Mouse (Mus musculus) urinary bladder, postnatal 25 days (tissue): ENCODE results near the gene Rpl36al.
A peak's percentile ranks its signal among the peaks of the same experiment; 100 is the strongest.
"Not testable (repeated sequence)": the region's sequence is repeated elsewhere in the genome, so short reads cannot be mapped to it uniquely, and the experiment has no call there.

ENCODE experiments used
- DNase-seq: peaks from one replicate; pipeline ENCODE4 v3.0.0; 2022; ENCODE audit warnings: low spot score

Gene Rpl36al

DNA sequence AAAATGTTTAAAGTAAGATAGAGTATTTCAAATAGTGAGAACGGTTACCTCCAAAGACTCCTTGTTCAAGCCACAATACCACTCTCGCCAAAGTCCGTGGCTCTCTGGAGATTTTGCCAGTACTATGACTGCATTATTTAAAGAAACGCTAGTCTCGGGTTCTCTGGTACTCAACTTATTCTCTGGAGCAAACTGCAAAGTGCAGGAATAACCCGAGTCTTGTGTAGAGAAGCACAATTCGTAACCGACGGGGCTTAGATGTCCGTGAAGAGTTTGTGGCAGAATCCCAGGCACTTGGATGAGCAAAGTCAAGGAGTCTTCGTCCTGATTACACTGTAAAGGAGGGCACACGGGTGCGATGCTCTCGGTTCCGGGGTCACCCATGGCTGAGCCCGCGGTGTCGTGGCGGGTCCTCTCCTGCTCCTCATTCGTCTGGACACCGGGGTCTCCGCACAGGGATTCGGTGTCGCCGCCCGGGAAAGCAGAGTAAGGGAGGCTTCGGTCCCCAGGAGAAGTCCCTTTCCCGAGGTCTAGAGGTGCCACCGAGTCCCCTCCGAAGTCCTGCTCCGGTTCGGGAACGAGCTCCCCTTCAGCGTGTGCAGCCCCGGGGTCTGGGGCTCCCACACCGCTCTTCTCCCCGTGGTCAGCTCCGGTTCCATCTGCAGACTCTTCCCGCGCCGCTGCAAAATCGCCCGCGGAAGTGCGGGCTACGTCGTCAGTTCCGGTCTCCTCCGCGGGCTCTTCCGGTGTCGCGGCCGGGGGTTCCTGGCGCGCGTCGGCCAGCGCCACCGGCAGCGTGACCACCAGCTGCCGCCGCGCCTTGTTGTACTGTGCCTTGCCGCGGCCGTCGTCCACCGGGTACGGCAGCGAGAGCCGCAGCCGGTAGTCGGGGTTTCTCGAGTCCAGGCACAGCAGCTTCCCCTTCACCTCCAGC, 12.8 kb upstream of the Rpl36al start, which contains the start of gene Gm49383:
Gene Gm49383, minus strand, starts transcription at position 661 of the 934 bp plus-strand sequence.
- DNase-seq, result peak; percentile 66

DNA sequence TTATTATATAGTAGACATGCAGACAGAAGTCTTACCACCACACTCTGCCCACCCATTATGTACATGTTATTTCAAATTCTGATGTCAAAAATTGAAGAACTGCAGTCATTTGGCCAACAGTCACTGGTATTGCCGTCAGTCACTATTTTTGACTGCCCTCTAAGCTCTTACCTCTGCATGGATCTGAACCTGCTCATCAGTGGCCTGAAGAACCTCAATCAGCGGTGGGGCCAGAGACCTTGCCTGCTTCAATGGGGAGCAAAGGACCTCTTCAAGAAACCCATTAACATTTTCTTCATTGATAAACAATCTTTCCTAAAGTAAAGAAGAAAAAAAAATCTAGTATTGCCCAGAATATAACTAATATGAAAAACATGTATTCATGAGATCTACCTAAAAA, 8.8 kb upstream of the Rpl36al start:
- no peak for DNase-seq

DNA sequence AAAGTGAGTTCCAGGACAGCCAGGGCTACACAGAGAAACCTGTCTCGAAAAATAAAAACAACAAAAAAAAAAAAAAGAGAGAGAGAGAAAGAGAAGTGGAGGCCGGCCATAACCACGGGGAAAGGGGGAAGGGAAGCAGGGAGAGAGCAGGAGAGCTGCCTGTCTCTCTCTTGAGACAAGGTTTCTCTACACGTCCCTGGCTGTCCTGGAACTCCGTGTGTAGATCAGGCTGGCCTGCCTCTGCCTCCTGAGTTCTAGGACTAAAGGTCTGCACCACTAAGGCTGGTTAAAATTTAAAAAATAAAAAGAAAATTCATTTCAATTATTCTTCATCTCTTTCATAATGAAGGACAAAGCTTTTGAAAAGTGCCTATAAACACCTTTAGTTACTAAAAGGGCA, 7.5 kb upstream of the Rpl36al start:
- no peak for DNase-seq

DNA sequence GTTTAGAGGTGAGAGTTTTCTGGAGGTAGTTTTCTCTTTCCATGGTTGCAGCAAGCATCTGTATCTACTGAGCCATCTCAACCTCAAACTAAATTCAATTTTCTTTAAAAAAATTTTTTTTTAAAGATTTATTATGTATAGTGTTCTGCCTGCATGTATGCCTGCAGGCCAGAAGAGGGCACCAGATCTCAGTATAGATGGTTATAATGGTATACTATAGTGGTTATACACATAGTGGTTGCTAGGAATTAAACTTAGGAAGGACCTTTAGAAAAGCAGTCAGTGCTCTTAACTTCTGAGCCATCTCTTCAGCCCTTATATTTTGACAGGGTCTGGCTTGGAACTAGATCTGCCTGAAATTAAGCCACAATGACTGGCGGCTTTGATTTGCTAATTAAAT, 6.6 kb upstream of the Rpl36al start:
- no peak for DNase-seq

DNA sequence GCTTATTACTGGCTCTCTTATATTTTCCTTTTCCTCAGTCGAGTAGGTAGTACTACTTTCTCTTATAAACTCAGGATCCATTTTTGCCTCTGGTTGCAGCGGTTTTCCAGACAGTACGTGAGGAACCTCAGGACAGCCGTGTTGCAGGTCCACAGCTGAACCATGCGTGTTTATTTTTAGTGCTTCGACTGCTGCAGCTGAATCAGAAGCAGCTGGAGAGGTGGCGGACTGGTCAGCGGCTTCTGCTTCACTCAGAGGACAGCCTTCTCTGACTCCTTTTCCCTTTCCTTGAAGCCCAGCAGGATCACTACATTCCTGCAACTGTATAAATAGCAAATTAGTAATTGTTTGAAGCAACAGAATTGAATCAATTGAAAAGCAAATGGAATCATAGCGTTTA, 6.2 kb upstream of the Rpl36al start:
- no peak for DNase-seq

DNA sequence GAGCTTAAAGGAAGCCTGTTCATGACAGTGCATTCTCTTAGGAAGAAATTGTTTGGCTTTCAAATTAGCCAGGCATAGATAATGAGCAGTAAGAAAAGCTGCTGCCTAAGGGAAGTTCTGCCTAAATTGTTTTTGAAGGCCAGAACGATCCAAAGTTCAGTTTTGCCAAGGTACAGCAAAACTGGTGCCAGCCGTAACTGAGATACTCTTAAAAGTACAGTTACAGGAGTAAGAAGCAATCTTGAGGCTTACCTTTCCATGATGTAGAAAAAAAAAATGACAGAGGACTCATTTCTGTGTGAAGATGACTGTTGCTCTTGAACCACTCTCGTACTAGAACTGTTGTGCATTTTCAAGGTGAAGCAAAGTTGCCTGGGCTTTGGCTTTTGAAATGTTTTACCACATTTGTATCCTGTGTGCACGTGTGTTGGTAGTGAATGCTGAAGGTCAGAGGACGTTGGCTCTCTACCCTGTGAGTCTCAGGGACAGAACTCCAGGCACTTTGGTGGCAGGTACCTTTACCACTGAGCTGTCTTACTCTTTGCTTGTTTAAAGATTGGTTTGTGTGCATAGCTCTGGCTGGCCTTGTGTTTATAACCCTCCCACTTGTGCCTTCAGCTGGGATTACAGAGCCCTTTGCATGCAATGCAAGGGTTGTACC, 3.1 kb upstream of the Rpl36al start:
- no peak for DNase-seq

DNA sequence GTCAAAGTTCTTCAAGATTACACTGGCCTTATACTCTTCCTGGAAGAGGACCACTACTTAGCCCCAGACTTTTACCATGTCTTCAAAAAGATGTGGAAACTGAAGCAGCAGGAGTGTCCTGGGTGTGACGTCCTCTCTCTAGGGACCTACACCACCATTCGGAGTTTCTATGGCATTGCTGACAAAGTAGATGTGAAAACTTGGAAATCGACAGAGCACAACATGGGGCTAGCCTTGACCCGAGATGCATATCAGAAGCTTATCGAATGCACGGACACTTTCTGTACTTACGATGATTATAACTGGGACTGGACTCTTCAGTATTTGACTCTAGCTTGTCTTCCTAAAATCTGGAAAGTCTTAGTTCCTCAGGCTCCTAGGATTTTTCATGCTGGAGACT, 1.5 kb upstream of the Rpl36al start:
- no peak for DNase-seq

DNA sequence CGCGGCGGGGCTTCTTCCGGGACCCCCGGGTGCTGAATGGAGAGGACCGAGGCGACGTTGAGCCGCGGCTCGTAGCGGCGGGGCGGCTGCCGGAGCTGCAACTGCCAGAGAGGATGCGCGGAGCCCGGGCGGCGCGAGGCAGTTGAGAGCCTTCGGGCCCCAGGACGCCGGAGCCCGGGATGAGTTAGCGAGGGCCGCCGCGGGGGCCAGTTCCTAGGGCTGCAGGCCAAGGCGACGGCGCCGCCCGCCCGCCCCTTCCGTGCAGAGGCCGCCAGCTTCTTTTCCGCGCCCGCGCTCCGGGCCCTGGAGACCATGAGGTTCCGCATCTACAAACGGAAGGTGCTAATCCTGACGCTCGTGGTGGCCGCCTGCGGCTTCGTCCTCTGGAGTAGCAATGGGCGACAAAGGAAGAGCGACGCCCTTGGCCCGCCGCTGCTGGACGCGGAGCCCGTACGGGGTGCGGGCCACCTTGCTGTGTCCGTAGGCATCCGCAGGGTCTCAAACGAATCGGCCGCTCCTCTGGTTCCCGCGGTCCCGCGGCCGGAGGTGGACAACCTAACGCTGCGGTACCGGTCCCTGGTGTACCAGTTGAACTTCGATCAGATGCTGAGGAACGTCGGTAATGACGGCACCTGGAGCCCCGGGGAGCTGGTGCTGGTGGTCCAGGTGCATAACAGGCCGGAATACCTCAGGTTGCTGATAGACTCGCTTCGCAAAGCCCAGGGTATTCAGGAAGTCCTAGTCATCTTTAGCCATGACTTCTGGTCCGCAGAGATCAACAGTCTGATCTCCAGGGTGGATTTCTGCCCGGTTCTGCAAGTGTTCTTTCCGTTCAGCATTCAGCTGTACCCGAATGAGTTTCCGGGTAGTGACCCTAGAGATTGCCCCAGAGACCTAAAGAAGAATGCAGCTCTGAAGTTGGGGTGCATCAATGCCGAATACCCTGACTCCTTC, 736 bp upstream of the Rpl36al start:
- peak; percentile 56 for DNase-seq

DNA sequence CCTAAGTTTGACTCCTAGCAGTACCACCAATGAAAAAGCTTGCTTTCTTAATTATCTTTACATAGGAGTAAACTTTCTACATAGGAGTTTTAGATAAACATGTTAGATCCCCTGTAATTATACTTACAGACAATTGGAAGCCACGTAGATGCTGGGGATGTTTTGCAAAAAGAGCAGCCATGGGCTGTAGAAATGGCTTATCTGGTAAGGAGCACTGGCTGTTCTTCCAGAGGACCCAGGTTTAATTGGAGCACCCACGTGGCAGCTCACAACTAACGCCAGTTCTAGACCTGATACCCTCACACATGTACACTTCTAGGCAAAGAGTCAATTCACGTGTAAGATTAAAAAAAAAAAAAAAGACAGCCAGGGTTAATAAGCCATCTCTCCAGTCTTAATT, 2.1 kb downstream of the Rpl36al start:
- no peak for DNase-seq

DNA sequence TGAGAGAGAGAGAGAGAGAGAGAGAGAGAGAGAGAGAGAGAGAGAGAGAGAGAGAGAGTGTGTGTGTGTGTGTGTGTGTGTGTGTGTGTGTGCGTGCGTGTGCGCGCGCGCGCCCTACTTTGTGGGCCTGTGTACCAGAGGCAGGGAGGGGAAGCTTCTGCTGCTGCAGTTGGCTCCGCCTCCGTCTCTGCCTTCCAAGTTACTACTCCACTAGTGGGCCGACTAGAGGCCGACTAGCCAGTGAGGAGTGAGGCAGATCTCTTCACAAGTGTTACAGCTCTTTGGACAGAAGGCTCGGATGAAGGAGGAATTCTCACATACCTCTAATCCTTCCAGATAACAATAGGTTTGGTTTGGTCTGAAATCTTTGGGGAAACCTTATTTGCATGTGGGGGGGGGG, 4.5 kb downstream of the Rpl36al start:
- DNase-seq, result no peak

DNA sequence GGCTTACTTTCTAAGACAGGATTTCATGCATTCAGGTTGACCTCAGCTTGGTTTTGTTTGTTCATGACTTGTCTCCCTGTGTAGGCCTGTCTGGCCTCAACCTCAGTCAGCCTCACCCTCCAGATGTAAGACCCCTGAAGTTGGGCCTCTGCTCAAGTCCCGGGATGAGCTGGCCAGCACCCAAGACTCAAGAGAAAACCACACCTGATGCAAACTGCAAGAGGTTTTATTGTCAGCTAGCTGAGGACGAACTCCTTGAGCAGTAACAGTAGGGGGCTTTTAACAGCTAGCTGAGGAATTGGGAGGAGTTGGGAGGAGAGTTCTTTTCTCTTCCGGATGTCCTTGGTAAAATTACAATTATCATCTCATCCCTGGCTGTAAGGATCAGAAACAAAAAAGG, 6.4 kb downstream of the Rpl36al start:
- DNase-seq, result no peak

DNA sequence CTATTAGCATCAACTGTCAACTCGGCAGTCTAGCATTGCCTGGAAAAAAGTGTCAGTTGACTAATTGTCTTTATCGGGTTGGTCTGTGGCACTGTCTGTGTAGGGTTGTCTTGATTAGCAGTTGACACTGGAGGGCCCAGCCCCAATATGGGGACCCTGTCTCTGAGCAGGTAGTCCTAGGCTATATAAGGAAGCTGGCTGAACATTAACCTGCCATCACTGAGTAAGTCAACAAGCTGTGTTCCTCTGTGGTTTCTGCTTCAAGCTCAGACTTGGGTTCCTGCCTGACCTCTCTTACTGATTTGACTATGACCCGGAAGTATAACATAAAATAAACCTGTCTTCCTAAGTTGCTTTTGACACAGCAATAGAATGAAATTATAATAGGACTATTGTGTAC, 7.9 kb downstream of the Rpl36al start:
- no peak for DNase-seq

DNA sequence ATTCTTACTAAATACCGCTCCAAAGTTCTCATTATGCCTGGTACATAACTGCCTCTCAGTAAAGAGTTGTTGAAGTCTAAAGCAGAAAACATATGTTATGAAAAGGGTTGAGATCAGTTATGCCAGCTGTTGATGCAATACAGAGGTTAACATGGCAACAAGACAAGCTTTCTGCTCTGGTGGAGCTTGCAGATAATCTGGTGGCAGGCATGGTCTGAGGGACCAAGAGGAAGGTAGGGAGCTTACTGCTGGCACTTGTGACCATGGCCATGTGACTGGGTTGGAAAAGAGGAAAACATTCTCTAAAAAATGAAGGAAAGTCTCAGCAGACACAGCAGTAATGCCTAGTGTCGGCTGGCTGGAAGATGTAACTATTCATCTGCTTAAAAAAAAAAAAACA, 12.6 kb downstream of the Rpl36al start:
- no peak for DNase-seq

DNA sequence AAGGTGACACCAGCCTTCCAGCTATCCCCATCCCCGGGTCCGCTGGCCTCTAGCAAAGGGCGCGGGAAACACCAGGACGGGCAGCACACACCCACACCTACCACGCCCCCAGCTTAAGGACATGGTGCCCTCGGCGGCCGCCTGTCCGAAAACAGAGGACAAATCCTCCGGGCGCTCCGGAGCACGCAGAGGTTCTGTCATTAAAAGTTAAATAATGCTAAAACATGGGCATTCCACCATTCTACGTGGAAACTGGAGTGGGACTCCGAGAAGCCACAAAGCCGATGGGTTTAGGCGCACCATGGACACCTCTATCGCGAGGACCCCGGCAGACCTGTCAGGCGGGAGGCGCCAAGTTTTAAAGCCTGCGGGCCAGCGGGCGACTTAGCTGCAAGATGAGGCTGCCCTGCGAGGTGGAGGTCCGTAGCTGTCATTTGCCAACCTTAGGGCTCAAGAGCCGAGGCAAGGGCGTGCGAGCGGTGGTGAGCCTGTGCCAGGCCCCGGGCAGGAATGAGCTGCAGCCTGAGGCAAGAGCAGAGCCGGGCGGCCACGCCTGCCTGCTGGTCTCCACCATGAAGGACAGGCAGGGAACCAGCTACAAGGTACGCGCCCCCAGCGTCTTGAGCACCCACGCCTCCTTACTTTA, 15.3 kb downstream of the Rpl36al start, which contains the start of gene Lrr1:
Gene Lrr1, plus strand, starts transcription at position 354 of the 646 bp plus-strand sequence.
- DNase-seq, result peak; percentile 81

DNA sequence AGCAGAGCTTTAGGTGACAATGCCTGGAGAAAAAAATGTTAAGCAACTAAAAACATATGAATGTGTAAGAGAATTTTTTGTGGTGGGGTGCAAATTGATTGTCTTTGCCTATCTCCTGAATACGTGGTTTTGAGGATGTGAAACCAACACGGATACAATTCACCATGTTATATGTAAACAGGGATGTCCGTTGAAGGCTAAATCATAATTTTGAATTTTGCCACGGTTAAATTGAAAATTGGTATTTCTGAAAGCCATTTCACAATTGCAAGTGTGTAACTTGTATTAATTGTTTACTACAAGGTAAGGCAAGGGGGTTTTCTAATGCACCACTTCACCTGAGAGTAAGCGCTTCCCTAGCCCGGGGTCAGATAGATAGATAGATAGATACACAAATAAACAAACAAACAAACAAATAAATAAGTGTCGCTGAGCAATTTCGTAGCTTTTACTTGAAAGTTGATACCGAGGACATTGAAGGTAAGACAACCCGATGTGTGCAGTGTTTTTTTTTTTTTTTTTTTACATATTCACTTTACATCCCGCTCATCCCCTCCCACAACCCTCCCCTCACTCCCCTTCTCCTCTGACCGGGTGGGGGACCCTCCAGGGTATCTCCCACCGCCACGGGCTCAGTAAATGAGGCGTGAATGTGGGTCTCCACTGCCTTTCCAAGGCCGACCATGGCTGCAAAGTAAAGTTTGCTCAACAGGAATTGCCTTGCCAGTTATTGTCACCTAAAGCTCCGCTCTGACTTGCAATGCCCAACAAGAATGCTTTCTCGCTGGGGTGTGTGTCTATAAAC, 16.0 kb downstream of the Rpl36al start:
- no peak for DNase-seq

DNA sequence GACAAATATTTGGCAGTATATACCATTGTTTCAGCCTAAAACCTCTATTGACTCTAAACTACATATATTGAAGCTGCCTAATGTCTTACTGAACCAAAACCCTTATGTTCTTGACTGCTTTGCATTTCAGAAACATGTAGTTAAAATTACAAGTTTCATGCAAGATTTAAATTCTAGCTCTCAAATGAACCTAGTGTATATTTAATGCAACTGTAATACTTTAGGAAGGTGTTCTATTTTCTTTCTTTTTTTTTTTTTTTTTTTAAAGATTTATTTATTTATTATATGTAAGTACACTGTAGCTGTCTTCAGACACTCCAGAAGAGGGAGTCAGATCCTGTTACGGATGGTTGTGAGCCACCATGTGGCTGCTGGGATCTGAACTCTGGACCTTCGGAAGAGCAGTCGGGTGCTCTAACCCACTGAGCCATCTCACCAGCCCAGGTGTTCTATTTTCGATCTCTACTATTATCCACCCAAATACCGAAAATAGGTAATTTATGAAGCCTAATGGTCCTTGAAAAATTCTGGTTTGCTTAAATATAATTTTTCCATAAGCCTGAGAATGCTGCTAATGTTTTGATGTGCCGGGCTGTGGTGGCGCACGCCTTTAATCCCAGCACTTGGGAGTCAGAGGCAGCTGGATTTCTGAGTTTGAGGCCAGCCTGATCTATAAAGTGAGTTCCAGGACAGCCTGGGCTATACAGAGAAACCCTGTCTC, 16.9 kb downstream of the Rpl36al start:
- not testable (repeated sequence) for DNase-seq

DNA sequence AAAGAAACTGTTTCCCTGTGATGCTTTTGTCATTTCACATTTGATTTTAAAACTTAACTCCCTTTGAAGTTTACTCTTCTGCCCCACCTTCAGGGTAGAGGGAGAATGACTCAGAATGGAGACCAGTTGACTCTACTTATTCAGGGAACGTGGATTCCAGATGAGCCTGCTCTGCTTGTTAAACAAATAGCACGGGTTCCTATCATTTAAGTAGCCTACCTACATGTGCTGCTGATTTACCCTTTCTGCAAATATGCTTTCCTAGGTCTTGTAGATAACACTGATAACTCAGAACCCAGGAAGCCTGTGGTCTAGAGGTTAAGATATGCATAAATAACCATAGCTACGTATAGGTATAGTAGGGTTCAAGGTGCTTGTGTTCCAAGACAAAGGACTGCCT, 19.0 kb downstream of the Rpl36al start:
- DNase-seq, result no peak

DNA sequence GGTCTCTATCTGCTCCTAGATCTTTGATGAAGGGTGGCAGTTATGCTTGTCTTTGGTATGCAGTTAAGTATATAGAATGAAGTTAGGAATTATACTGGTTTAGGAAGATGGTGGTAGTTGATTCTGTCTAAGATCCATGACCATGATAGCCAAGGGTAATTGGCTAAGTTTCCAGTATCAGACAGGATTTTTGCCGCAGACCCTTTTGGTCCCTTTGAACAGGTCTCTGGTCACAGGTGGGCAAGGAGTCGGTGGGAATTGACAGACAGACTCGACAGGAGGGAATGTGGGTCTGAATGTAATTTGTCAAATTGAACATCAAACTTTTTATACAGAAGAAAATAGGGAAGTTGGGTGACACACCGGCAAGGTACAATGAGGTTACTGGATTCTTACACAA, 20.3 kb downstream of the Rpl36al start:
- DNase-seq, result not testable (repeated sequence)

DNA sequence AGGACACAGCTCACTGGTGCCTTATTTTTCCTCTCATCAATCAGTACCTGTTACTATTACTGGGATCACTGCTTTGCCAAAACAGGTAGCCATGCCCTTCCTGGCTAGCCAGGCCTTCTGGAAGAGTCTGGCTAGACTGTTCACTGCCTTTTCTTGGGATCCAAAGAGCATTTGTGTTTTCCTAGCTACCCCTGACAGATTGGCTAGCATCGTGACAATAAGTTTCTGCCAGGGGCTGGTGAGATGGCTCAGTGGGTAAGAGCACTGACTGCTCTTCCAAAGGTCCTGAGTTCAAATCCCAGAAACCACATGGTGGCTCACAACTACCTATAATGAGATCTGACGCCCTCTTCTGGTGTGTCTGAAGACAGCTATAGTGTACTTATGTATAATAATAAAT, 23.2 kb downstream of the Rpl36al start:
- DNase-seq, result not testable (repeated sequence)

DNA sequence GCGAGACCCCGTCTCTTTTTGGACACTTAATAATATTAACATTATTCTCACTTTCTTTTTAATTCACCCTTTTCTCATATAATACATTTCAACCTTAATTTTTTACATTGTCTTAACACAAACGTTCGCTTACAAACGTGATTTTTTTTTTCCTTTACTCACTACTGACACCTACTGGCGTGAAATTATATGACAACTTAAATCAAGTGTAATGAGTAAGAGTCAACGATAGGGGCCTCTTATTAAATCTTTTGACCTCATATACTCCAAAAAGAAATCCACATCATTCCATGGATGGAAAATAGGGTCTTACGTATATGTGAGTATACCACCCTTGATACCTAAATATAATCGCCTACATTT, 24.3 kb downstream of the Rpl36al start:
- DNase-seq, result no peak
